Mouse (Mus musculus) G1E (cell line): ENCODE measurements at regions not wholly inside any gene's neighbourhood (a gene's known extent, or its start where the extent isn't known, plus 50 kb on each side); places are given as distances from the start of the nearest gene placed in this dataset.

Experiments
- CTCF ChIP-seq: IDR thresholded peaks from 2 replicates; pipeline ENCODE4 v1.5.1; 2012; ENCODE audit warnings: low read depth, low read length, inconsistent platforms, mixed read lengths
- GATA1 ChIP-seq: IDR thresholded peaks from 2 replicates; pipeline ENCODE4 v1.6.1; 2012; ENCODE audit warnings: borderline replicate concordance, low read length, inconsistent platforms, mixed read lengths

DNA sequence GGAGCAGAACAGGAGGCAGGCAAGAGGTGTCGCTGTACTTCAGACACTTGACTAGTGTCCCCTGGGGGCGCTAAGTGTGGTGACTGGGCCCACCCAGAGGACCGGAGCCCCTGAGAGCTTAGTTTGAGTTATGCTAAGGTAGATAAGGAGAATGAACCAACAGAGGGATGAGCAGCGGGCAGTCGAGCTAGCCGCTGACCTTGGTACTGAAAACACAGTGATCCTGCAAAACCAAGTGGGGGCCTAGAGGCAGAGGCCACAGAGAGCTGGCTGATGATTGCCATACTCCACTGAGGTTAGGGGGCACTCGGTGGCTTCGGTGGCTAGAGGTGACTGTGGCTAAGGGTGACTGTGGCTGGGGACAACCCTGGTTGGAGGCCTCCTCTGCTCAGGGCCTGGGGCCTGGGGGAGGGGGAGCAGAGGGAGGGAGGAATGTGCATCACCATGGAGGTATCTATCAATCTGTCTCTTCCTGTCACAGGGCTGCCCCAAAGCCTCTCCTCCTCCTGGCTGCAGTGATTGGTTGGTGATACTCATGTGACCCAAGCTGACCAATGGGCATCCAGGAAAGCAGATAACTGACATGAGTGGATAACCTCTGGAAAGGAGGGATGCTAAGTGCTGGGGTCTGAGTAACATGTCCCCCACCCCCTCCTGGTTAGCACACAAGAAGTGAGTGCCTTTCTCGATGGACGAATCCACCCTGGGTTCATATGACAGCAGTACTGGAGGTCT, 80.3 kb upstream of the Igsf21 start:
- TF ChIP-seq GATA1 = no peak
- no peak for TF ChIP-seq CTCF
